Mouse (Mus musculus) CH12F3 (cell line): ENCODE data around the gene Bid.
"Not testable (repeated sequence)": the region's sequence is repeated elsewhere in the genome, so short reads cannot be mapped to it uniquely, and the experiment has no call there.

Source experiments
- in situ Hi-C: fragments of 300-500 bp; cut with MboI; formaldehyde crosslinking; loops from 2 replicates; pipeline ENCODE4 v1.14.3; 2020; ENCODE audit warnings: low sequenced_read_pairs

The Bid gene

DNA sequence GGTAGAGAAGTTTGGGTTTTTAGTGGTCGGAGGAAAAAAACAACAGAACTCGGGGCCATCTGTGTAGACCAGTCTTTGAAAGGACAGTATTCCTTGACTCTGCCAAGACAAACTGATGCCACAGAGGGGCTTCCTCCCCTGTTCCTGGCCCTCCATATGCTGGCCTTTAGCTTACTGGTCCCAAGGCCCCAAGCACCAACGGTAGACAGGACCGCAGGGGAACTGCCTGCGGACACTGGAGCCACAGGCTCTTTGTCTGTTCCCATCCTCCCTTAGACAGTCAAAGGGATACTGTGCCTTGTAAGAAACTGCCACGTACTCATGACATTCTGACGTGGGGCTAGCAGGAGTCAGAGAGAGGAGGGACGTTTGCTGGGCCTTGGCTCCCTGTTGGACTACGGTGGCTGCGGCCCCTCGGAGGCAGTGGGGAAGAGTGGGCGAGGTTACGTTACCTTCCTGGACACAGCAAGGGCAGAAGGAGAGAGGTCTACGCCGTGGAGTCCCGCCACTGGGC lies 20.5 kb upstream of the Bid start:
- in situ Hi-C loops: no loop called here

- in situ Hi-C loops: no loop called here
Observed at GRCm38 (mm10) chr6:120934176-120934575, 17.5 kb upstream of the Bid start.

GRCm38 (mm10) chr6:120933670-120934069 lies 17.0 kb upstream of the Bid start:
- in situ Hi-C loops: no loop called here

DNA sequence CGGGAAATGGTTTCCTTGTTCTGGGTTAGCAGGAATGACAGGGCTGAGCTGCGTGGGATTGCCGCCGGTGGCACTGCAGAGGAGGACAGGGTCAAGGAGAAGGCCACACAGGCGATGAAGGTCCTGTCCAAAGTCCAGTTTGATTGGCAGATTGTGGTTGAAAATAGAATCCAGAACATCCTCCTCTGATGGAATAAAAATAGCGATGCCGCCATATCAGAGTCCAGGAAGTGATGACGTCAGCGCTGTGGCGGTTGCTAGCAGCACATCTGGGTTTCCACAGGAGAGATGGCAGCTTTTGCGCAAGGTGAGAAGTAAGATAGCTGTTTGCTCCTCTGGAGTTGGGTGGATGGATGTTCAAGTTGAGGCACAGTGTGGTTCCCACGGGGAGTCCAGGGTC lies 15.9 kb upstream of the Bid start:
- in situ Hi-C loops: no loop called here

- in situ Hi-C loops: no loop called here
Observed at GRCm38 (mm10) chr6:120930450-120931306, 14.0 kb upstream of the Bid start.

- in situ Hi-C loops: no loop called here
Observed at GRCm38 (mm10) chr6:120929421-120929820, 12.8 kb upstream of the Bid start.

DNA sequence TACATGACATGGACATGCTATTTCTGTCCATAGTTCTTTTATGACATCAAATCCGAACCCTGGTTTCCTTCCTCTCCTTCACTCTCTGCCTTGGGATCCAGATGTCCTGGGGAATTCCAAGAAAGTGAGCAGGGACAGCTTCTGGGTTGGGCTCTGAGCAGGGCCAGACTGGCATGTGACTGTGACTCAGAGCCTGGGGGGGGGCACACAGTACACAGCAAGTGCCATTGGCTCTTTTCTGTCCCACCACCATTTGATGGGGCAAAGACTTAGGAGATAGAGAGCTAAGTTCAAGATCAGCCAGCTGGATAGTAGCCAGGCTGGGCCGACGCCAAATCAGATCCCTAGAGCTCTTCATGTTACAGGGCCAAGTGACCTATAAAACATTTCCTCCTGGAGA lies 11.1 kb upstream of the Bid start:
- in situ Hi-C loops: no loop called here

- in situ Hi-C loops: no loop called here
Observed at GRCm38 (mm10) chr6:120926880-120927279, 10.2 kb upstream of the Bid start.

DNA sequence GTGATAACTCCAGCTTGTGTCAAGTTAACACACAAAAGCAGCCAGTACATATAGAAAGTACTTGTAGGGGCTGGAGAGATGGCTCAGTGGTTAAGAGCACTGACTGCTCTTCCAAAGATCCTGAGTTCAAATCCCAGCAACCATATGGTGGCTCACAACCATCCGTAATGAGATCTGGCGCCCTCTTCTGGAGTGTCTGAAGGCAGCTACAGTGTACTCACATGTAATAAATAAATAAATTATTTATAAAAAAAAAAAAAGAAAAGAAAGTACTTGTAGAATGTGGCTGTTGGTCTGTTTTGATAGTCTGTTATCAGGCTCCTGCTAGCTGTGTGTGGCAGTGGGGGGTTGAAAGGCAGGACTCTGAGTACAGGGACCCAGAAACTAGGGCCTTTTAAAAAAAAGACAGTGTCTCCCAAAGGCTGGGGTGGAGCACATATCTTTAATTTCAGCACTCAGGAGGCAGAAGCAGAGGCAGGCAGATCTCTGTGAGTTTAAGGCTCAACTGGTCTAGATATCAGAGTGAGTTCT lies 8.2 kb upstream of the Bid start:
- in situ Hi-C loops: not testable (repeated sequence)

GRCm38 (mm10) chr6:120917975-120918374 lies 1.3 kb upstream of the Bid start:
- in situ Hi-C loops: no loop called here

GRCm38 (mm10) chr6:120916972-120917881 lies 574 bp upstream of the Bid start:
- in situ Hi-C loops: not testable (repeated sequence)

- in situ Hi-C loops: no loop called here
Observed at GRCm38 (mm10) chr6:120915649-120915975, 1.0 kb downstream of the Bid start.

GRCm38 (mm10) chr6:120914911-120915648 lies 1.6 kb downstream of the Bid start:
- in situ Hi-C loops: no loop called here

DNA sequence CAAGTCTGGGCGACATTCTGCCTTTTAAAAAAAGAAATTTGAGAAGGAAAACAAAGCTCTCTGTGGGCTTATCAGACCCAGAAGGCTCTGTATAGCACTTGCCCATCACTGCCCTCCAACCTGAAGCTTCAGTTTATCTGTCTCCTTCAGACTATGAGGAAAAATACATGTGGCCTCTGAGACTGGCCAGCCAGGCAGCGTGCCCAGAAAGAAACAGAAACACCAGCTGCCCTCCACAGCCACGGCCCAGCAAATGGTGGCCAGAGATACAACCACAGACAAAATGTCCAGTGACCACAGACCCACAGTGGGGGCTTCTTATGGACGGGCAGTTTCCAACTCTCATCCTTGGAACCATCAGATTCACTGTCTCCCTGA lies 2.1 kb downstream of the Bid start:
- in situ Hi-C loops: no loop called here

- in situ Hi-C loops: no loop called here
Observed at GRCm38 (mm10) chr6:120913783-120914182, 2.9 kb downstream of the Bid start.

DNA sequence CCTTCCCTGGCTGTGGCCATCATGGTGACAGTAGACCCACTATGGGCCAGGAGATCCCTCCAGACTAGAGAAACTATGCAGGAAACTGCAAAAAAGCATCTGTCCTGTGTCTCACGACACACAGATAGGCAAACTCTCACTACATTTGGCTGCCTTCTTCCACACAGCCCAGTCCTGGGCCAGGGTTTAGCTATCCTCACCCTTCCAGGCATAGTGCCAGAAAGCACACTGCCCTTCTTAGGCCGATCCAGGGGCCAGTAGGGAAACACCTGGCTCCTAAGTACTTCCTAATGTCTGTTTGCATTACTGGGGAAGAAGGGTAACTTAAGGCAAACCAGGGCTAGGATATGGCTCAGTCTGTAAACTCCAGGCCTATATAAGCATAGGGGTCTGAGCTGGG lies 3.7 kb downstream of the Bid start:
- in situ Hi-C loops: no loop called here

DNA sequence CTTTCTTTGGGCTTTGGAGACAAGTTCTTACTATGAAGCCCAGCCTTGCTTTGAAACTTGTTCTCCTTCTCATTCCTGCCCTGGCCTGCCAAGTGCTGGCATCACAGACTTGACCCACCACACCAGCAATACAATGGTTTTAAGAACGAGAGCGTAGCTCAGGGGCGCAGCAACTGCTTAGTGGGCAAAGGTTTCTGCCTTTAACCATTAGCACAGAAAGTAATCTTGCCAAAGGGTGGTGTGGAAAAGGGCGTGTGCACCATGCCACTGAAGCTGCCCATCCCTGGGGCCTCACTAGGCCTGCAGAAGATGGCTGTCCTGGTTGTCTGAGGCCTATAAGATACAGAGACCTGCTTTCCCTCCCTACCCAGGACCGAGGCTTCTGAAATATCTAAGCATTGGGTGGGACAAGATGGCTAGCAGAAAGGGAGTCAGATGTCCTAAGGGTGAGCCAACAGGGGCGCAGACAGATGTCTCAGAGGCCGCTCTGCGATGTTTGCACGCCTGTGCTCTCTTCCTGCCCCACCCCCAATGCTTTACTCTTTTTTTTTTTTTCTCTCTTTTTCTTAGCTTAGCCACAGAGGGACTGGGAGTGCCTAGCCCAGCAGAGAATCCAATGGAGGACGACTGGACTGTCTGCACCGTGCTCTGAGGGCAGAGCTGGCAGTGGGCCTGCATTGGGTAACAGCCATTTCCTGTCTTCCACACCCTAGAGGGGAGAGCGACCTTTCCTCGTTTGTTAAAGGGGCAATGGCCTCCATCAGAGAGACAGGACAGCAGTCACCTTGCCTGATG lies 5.2 kb downstream of the Bid start:
- in situ Hi-C loops: no loop called here

DNA sequence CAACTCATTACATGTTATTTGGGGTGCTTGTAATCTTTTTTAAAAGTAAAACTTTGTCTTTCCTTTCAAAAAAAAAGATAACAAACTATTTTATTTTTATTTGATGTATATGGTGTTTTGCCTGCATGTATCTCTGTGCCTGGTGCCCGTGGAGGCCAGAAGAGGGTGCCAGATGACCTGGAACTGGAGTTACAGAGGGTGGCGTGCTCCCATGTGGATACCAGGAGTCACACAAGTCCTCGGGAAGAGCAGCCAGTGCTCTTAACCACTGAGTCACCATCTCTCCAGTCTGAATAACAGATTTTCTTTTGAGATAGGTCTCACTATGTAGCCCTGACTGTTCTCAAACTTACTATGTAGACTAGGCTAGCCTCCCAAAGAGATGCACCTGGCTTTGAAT lies 7.2 kb downstream of the Bid start:
- in situ Hi-C loops: no loop called here

DNA sequence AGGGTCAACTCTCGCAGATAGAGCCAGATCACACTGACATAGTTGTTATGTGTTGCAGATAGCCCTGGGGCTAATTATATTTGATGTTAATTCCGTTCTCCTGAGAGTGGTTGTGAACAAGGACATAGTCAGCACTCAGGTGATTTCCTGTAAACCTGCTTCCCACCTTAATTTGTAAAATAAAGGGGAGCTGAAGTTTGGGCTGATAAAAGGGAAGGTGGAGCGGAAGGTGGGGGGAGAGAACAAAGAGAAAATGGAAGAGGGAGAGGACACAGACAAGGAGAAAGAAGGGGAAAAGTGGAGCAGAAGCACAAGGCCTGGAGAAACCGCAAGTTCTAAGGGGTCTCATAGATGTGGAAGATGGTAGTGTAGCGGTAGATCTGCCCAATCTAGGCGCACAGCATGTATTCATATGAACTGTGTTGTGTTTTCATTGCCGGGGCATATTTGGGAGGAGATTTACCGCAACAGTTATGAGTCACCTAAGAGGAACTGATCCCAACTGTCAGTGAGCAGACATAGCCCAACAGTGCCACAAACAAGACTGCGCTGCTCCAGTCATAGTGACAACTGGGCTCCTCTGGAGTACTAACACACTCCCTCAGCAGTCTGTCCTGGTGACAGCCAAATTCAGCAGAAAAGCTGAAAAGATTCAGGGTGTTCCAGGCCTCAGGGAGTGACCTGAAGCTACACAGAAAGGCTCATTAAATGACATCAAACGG lies 8.6 kb downstream of the Bid start:
- in situ Hi-C loops: not testable (repeated sequence)
